Mouse (Mus musculus) cerebellum, postnatal 4 days (tissue): ENCODE results near the gene Olfr1215.
"Not testable (repeated sequence)": the region's sequence is repeated elsewhere in the genome, so short reads cannot be mapped to it uniquely, and the experiment has no call there.

ENCODE experiments used
- DNase-seq, 2 experiments: peaks; one replicate each; pipeline ENCODE4 v3.0.0; 2022; ENCODE audit warnings: low spot score in 2 of 2, mixed read lengths in 1 of 2

Olfr1215 gene

GRCm38 (mm10) chr2:89006873-89007272 lies at the start of gene Olfr1215:
Olfr1215 (minus strand) TSS chr2:89006973.
- no peak for DNase-seq

GRCm38 (mm10) chr2:89031965-89032364 lies 25.2 kb upstream of the Olfr1215 start, which contains the start of gene Olfr1217:
Olfr1217 (minus strand) TSS chr2:89032065.
- DNase-seq, result no peak

GRCm38 (mm10) chr2:89021436-89021835 lies 14.7 kb upstream of the Olfr1215 start:
- DNase-seq, result not testable (repeated sequence)

- DNase-seq, result no peak
Observed at GRCm38 (mm10) chr2:89018240-89018639, 11.5 kb upstream of the Olfr1215 start, which contains the start of gene Olfr1216. Olfr1216 (minus strand) TSS chr2:89018340.

- no peak for DNase-seq
Observed at GRCm38 (mm10) chr2:88992553-88992952, 14.2 kb downstream of the Olfr1215 start, which contains the start of gene Olfr1214. Olfr1214 (minus strand) TSS chr2:88992653.

- DNase-seq, result no peak
Observed at GRCm38 (mm10) chr2:88980181-88980580, 26.6 kb downstream of the Olfr1215 start, which contains the start of gene Gm13762. Gm13762 (minus strand) TSS chr2:88980281.

- DNase-seq, result no peak
Observed at GRCm38 (mm10) chr2:88953669-88954068, 53.1 kb downstream of the Olfr1215 start, which contains the start of gene Olfr1212. Olfr1212 (plus strand) TSS chr2:88953969.
